Mouse (Mus musculus) urinary bladder, postnatal 36 days (tissue): Measurements from ENCODE around the gene Ier2.

ENCODE experiments used
- DNase-seq, 2 experiments: peaks; one replicate each; pipeline ENCODE4 v3.0.0; 2022; ENCODE audit warnings: low spot score in 2 of 2, mixed read lengths in 1 of 2

Gene Ier2

GRCm38 (mm10) chr8:84662581-84663065 lies at the start of gene Ier2:
TSS of gene Ier2 (minus strand) at chr8:84662852.
- DNase-seq, result peak; percentile 97

- DNase-seq, result no peak
Measured at GRCm38 (mm10) chr8:84711933-84712758, 49.5 kb upstream of the Ier2 start.

- no peak for DNase-seq
Measured at GRCm38 (mm10) chr8:84711312-84711711, 48.7 kb upstream of the Ier2 start.

GRCm38 (mm10) chr8:84709931-84710330 lies 47.3 kb upstream of the Ier2 start:
- DNase-seq, result no peak

- peak; percentile 72 to 82 for DNase-seq
Measured at GRCm38 (mm10) chr8:84708774-84709475, 46.3 kb upstream of the Ier2 start.

GRCm38 (mm10) chr8:84708071-84708541 lies 45.5 kb upstream of the Ier2 start:
- no peak for DNase-seq

GRCm38 (mm10) chr8:84707267-84707883 lies 44.7 kb upstream of the Ier2 start:
- DNase-seq, result peak in 1 of 2 experiments; percentile 62

- peak in 1 of 2 experiments; percentile 44 for DNase-seq
Measured at GRCm38 (mm10) chr8:84706610-84707266, 44.1 kb upstream of the Ier2 start.

GRCm38 (mm10) chr8:84705960-84706359 lies 43.3 kb upstream of the Ier2 start:
- no peak for DNase-seq

GRCm38 (mm10) chr8:84704867-84705831 lies 42.5 kb upstream of the Ier2 start:
- no peak for DNase-seq

GRCm38 (mm10) chr8:84704356-84704755 lies 41.7 kb upstream of the Ier2 start:
- DNase-seq, result peak; percentile 44 to 75

- DNase-seq, result no peak
Measured at GRCm38 (mm10) chr8:84703466-84704249, 41.0 kb upstream of the Ier2 start.

GRCm38 (mm10) chr8:84702963-84703465 lies 40.4 kb upstream of the Ier2 start:
- DNase-seq, result no peak

GRCm38 (mm10) chr8:84702561-84702960 lies 39.9 kb upstream of the Ier2 start:
- no peak for DNase-seq

GRCm38 (mm10) chr8:84700941-84701911 lies 38.6 kb upstream of the Ier2 start, which contains the start of gene Lyl1:
TSS of gene Lyl1 (plus strand) at chr8:84701457.
- DNase-seq, result peak in 1 of 2 experiments; percentile 60

GRCm38 (mm10) chr8:84700526-84700925 lies 37.9 kb upstream of the Ier2 start:
- DNase-seq, result no peak

GRCm38 (mm10) chr8:84699861-84700322 lies 37.2 kb upstream of the Ier2 start:
- peak in 1 of 2 experiments; percentile 64 for DNase-seq

GRCm38 (mm10) chr8:84698929-84699401 lies 36.3 kb upstream of the Ier2 start:
- DNase-seq, result peak; percentile 38 to 77
